Mouse (Mus musculus): ENCODE measurements around the gene Amfr.

DNA sequence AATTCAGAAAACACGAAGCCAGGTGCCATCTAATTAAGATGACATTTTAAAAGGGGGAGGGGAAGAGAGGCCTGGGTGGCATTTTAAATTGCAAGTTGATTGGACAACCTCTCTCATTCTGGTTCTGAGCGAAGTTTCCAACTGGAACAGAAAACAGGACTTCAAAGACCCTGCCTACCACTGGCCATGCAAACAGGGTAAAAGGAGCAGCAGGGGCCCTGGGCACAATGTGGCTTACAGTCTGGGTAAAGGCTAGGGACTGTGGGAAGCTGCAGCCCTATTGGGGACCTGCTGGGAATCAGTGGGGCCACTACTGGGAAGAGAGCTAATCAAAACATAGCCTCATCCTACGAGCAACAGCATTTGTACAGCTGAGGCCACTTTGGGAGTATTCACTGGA lies 87.1 kb downstream of the Amfr start:
- no peak for TF ChIP-seq CTCF (IDR thresholded peaks at IDR 0.05; ENCODE audit: borderline replicate concordance, insufficient read depth, low read length)
- TF ChIP-seq POLR2A (IDR thresholded peaks at IDR 0.05; ENCODE audit: low read depth, low read length) = no peak
